Mouse (Mus musculus): ENCODE results near the gene Bcl2.

- TF ChIP-seq POLR2A (IDR thresholded peaks at IDR 0.05; ENCODE audit: control insufficient read depth in 1 of 2, insufficient read depth in 1 of 2, low read depth in 1 of 2, low read length in 2 of 2, poor library complexity in 1 of 2), result no peak
- no peak for TF ChIP-seq MAFK (IDR thresholded peaks at IDR 0.05; ENCODE audit: borderline replicate concordance, low read depth, low read length)
- no peak for TF ChIP-seq GATA1 (IDR thresholded peaks at IDR 0.05; ENCODE audit: low read depth, low read length)
- no peak for TF ChIP-seq TBP (IDR thresholded peaks at IDR 0.05; ENCODE audit: low read depth, low read length)
- no peak for TF ChIP-seq ZNF384 (IDR thresholded peaks at IDR 0.05; ENCODE audit: low read depth, low read length)
Observed at GRCm38 (mm10) chr1:106584273-106584672, 129.8 kb downstream of the Bcl2 start.
